Mouse (Mus musculus) lung, postnatal 0 days (tissue): ENCODE measurements around the gene Epb41l5.

ENCODE experiments used
- CTCF ChIP-seq: IDR thresholded peaks from 2 replicates; pipeline ENCODE4 v1.5.1; 2016; ENCODE audit warnings: antibody characterized with exemption, mild to moderate bottlenecking
- EP300 ChIP-seq: IDR thresholded peaks from 2 replicates; pipeline ENCODE4 v1.6.1; 2016; ENCODE audit warnings: antibody characterized with exemption, mild to moderate bottlenecking, control low read depth

GRCm38 (mm10) chr1:119674984-119675383 lies 26.2 kb upstream of the Epb41l5 start:
- TF ChIP-seq CTCF (peak; percentile 88), EP300 (no peak)
